Mouse (Mus musculus) gastrocnemius, postnatal 36 days (tissue): Measurements from ENCODE around the gene Errfi1. TPM values are rescaled to one million over a fixed set of nuclear protein-coding genes. Genes with fewer than 3 reads are reported as not detected.

Experiments used
- DNase-seq, 2 experiments: peaks; one replicate each; pipeline ENCODE4 v3.0.0; 2022
- intact Hi-C: fragments of 180-260 bp; cut with DNase I; formaldehyde crosslinking; loops from one replicate; pipeline ENCODE4 v1.15.1; 2025
- total RNA-seq, 2 experiments: library from RNA; stranded (reverse); gene quantifications; 2 replicates each; pipeline ENCODE4 v1.2.3; 2021

Errfi1 gene
- total RNA-seq, 2 experiments from 2014 or later: 18.2 to 29.9 TPM

- intact Hi-C loops: no loop called here
- DNase-seq: no peak
Observed at GRCm38 (mm10) chr4:150842045-150842444, 11.7 kb upstream of the Errfi1 start.

GRCm38 (mm10) chr4:150843181-150843580, 10.5 kb upstream of the Errfi1 start:
- intact Hi-C loops: no loop called here
- DNase-seq: no peak

GRCm38 (mm10) chr4:150846316-150846715, 7.4 kb upstream of the Errfi1 start:
- intact Hi-C loops: no loop called here
- DNase-seq: no peak

- intact Hi-C loops: loop anchor here (2.0 kb wide), 1 partner anchor 193 kb away; no protein-coding TSS in a partner anchor
- DNase-seq: no peak
Observed at GRCm38 (mm10) chr4:150849964-150850363, 3.8 kb upstream of the Errfi1 start.

- no peak for DNase-seq
- intact Hi-C loops: loop anchor here (2.0 kb wide), 1 partner anchor 194 kb away; no protein-coding TSS in a partner anchor
Observed at GRCm38 (mm10) chr4:150850893-150851292, 2.8 kb upstream of the Errfi1 start.

GRCm38 (mm10) chr4:150852045-150852444, 1.7 kb upstream of the Errfi1 start:
- DNase-seq: no peak
- intact Hi-C loops: no loop called here

- intact Hi-C loops: no loop called here
- DNase-seq: no peak
Observed at GRCm38 (mm10) chr4:150852479-150852878, 1.2 kb upstream of the Errfi1 start.

- intact Hi-C loops: loop anchor here (5.0 kb wide), 1 partner anchor 42 kb away; no protein-coding TSS in a partner anchor
- peak; percentile 95 to 96 for DNase-seq
Observed at GRCm38 (mm10) chr4:150854839-150855246, 1.1 kb downstream of the Errfi1 start.

- DNase-seq: no peak
- intact Hi-C loops: loop anchor here (5.0 kb wide), 1 partner anchor 42 kb away; no protein-coding TSS in a partner anchor
Observed at GRCm38 (mm10) chr4:150855346-150855745, 1.6 kb downstream of the Errfi1 start.

GRCm38 (mm10) chr4:150860526-150860925, 6.8 kb downstream of the Errfi1 start:
- no peak for DNase-seq
- intact Hi-C loops: no loop called here

- intact Hi-C loops: no loop called here
- DNase-seq: no peak
Observed at GRCm38 (mm10) chr4:150861161-150861560, 7.4 kb downstream of the Errfi1 start.

GRCm38 (mm10) chr4:150862626-150863375, 9.1 kb downstream of the Errfi1 start:
- intact Hi-C loops: no loop called here
- no peak for DNase-seq

GRCm38 (mm10) chr4:150865371-150865770, 11.7 kb downstream of the Errfi1 start:
- DNase-seq: no peak
- intact Hi-C loops: no loop called here

- intact Hi-C loops: no loop called here
- DNase-seq: no peak
Observed at GRCm38 (mm10) chr4:150866069-150866468, 12.3 kb downstream of the Errfi1 start.

GRCm38 (mm10) chr4:150866494-150866893, 12.8 kb downstream of the Errfi1 start:
- no peak for DNase-seq
- intact Hi-C loops: no loop called here

GRCm38 (mm10) chr4:150868161-150868560, 14.4 kb downstream of the Errfi1 start:
- no peak for DNase-seq
- intact Hi-C loops: no loop called here

GRCm38 (mm10) chr4:150868859-150869258, 15.1 kb downstream of the Errfi1 start:
- intact Hi-C loops: no loop called here
- DNase-seq: no peak

GRCm38 (mm10) chr4:150869276-150870197, 15.8 kb downstream of the Errfi1 start:
- no peak for DNase-seq
- intact Hi-C loops: no loop called here

GRCm38 (mm10) chr4:150870963-150871391, 17.3 kb downstream of the Errfi1 start:
- intact Hi-C loops: no loop called here
- DNase-seq: no peak

GRCm38 (mm10) chr4:150871392-150872138, 17.8 kb downstream of the Errfi1 start:
- intact Hi-C loops: no loop called here
- DNase-seq: peak in 1 of 2 experiments; percentile 71
